Mouse (Mus musculus) liver, embryonic 16.5 days (tissue): Measurements from ENCODE around the gene Casq2. TPM values are rescaled to one million over a fixed set of nuclear protein-coding genes. Genes with fewer than 3 reads are reported as not detected.

ENCODE experiments used
- ATAC-seq: fragments of 200-750 bp; cut with Nextera tagmentation; 2 replicates; pipeline ENCODE4 v1.8.0; 2017; ENCODE audit warnings: low read depth, mild to moderate bottlenecking, moderate number of reproducible peaks, moderate library complexity
- H3K27ac ChIP-seq: fragments of 300-500 bp; sonication (generic); 2 replicates; pipeline ENCODE4 v1.5.1; 2014; ENCODE audit warnings: mild to moderate bottlenecking, low read length
- H3K27me3 ChIP-seq: fragments of 300-500 bp; sonication (generic); 2 replicates; pipeline ENCODE4 v1.6.1; 2014; ENCODE audit warnings: low read depth, low read length, mixed read lengths; ENCODE audit not compliant: control insufficient read depth, insufficient read depth
- H3K36me3 ChIP-seq: fragments of 300-500 bp; sonication (generic); 2 replicates; pipeline ENCODE4 v1.6.1; 2014; ENCODE audit warnings: mild to moderate bottlenecking; ENCODE audit not compliant: control insufficient read depth, insufficient read depth
- H3K4me1 ChIP-seq: fragments of 300-500 bp; sonication (generic); 2 replicates; pipeline ENCODE4 v1.6.1; 2014; ENCODE audit warnings: low read depth, low read length, mixed read lengths; ENCODE audit not compliant: control insufficient read depth
- H3K4me2 ChIP-seq: fragments of 300-500 bp; sonication (generic); 2 replicates; pipeline ENCODE4 v1.6.1; 2014; ENCODE audit warnings: low read depth, low read length, mixed read lengths
- H3K4me3 ChIP-seq: fragments of 300-500 bp; sonication (generic); 2 replicates; pipeline ENCODE4 v1.5.1; 2014; ENCODE audit warnings: low read depth, mild to moderate bottlenecking, low read length
- H3K9ac ChIP-seq: fragments of 300-500 bp; sonication (generic); 2 replicates; pipeline ENCODE4 v1.6.1; 2014; ENCODE audit warnings: low read depth, low read length
- H3K9me3 ChIP-seq: fragments of 300-500 bp; sonication (generic); replicated peaks from 2 replicates; pipeline ENCODE4 v1.6.1; 2016; ENCODE audit warnings: low read length; ENCODE audit not compliant: control insufficient read depth
- WGBS: fragments of 180-500 bp; shearing (Covaris S2); extraction: QIAGEN DNeasy Blood & Tissue Kit; methylation state at CpG from one replicate; pipeline ENCODE4 v1.1.7; 2014; ENCODE audit not compliant: insufficient replicate concordance; 5-methylcytosine and 5-hydroxymethylcytosine counted together
- polyA plus RNA-seq: library from polyadenylated mRNA; unstranded; fragments of >200 nt; fragmentation: Nextera tagmentation; extraction: Ambion mirVana; gene quantifications from 2 replicates; pipeline ENCODE4 v1.2.1, GENCODE M21; 2015

Gene Casq2
- polyA plus RNA-seq, 1 experiment from 2014 or later = 7.8 TPM

DNA sequence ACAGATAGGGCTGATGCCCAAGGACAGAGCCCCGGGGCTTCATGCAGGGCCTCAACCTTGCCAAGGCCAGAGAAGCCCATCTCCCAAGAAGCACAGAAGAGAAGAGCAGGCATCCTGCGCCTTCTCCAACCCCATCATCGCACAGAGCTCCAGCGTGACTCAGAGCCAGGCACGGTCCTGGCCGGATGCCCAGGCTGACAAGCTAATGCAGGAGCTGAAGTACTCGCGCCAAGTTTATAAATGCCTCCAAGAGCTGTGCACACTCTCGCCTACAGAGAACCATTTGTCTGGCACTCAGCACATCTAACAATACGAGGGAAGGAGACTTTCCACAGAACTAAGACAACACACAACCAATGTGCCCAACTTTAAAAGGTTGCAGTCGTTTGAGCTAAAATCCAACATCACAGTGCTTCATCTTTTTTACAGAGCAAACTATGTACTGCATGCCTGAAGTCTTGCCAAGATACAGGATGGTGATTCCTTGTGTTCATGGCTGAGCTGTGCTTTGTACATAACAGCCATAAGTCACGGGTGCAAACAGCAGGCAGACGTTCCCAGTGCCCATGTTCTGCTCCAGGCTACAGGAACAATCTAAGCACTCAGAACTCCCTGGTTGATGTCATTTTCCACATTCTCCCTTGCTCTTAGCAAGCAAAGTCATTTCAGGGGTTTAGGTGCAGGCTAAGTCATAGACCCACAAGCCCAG, 83.1 kb downstream of the Casq2 start:
- no peaks in the 10 kb centered on the region for H3K36me3 ChIP-seq
- H3K9ac ChIP-seq = no peak overlapping the region
- 73% methylated on average over 13 of the region's 13 CpGs for WGBS
- H3K4me3 ChIP-seq = no peak overlapping the region
- peaks cover 22% of the 10 kb centered on the region for H3K4me1 ChIP-seq
- no peak overlapping the region for H3K4me2 ChIP-seq
- H3K9me3 ChIP-seq = no peaks in the 10 kb centered on the region
- ATAC-seq = no peak
- H3K27ac ChIP-seq = no peak overlapping the region
- H3K27me3 ChIP-seq = no peaks in the 10 kb centered on the region

DNA sequence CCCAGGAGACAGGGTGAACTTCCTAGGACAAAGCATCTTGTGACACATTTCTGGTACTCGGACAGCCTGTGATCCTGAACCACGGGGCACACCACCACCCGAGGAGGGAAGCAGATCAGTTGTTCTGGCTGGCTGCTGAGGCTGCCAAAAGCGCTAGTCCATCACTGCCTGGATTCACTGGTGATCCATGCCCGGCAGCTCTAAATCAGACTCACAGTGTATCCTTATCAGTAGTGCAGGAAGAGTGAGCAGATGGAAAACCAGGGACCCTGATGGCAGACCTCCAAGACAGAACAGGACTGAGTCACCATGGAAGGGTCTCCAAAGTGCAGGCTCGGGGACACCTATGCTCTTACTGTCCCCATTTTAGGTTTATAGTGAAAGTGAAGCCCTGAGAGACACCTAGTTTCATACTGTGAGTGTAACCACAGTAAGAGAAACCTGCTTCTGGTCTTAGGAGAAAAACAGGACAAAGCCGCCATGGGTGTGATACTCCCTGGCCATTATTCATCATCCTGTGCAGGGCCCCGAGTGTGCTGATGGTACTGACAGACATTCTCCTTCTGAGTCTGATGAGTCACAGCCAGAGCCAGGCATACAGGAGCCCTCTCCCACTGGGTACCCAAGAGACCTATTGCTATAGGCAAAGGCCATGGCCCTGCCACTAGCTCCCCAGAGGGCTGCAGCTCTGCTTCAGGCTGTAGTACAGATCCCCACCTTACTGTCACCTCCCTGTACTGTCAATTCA, 88.1 kb downstream of the Casq2 start:
- Histone ChIP-seq H3K9ac (no peak overlapping the region), H3K9me3 (no peaks in the 10 kb centered on the region), H3K36me3 (no peaks in the 10 kb centered on the region), H3K4me3 (no peak overlapping the region), H3K27ac (no peak overlapping the region), H3K4me1 (no peaks in the 10 kb centered on the region), H3K27me3 (no peaks in the 10 kb centered on the region), H3K4me2 (no peak overlapping the region)
- no peak for ATAC-seq
- 65% methylated on average over 8 of the region's 8 CpGs for WGBS

DNA sequence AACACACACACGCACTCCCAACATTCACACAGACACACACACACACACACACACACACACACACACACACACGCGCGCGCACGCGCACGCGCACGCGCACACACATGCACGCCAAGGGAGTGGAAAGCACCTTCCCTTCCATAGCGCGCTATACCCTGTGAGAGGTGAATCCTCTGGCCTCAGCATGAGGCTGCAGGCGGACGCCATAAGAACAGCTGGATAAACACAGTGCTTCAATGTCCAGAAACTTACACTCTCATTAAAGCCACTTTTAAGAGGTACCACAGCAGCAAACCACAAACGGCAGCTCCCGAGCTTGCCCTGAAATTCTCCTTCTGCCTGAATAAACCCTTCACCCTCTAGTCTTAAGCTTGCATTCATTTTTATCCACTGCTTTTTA, 89.5 kb downstream of the Casq2 start:
- H3K9me3 ChIP-seq = no peaks in the 10 kb centered on the region
- H3K4me2 ChIP-seq = no peak overlapping the region
- no peak overlapping the region for H3K9ac ChIP-seq
- no peaks in the 10 kb centered on the region for H3K36me3 ChIP-seq
- 88% methylated on average over 18 of the region's 18 CpGs for WGBS
- no peak overlapping the region for H3K27ac ChIP-seq
- H3K27me3 ChIP-seq = no peaks in the 10 kb centered on the region
- no peak for ATAC-seq
- H3K4me1 ChIP-seq = no peaks in the 10 kb centered on the region
- no peak overlapping the region for H3K4me3 ChIP-seq

GRCm38 (mm10) chr3:102176116-102176515, 89.9 kb downstream of the Casq2 start:
- no peak for ATAC-seq
- 69% methylated on average over 5 of the region's 5 CpGs for WGBS

GRCm38 (mm10) chr3:102177837-102178615, 91.8 kb downstream of the Casq2 start:
- no peaks in the 10 kb centered on the region for H3K4me1 ChIP-seq
- ATAC-seq = no peak
- H3K4me3 ChIP-seq = no peak overlapping the region
- no peak overlapping the region for H3K27ac ChIP-seq
- no peaks in the 10 kb centered on the region for H3K36me3 ChIP-seq
- 80% methylated on average over 12 of the region's 12 CpGs for WGBS
- no peaks in the 10 kb centered on the region for H3K9me3 ChIP-seq
- no peak overlapping the region for H3K9ac ChIP-seq
- no peak overlapping the region for H3K4me2 ChIP-seq
- H3K27me3 ChIP-seq = no peaks in the 10 kb centered on the region

More at GRCm38 (mm10) chr3:102176116-102176515, 89.9 kb downstream of the Casq2 start:
- Histone ChIP-seq H3K27ac (no peak overlapping the region), H3K9ac (no peak overlapping the region), H3K4me3 (no peak overlapping the region), H3K4me2 (no peak overlapping the region), H3K4me1 (no peaks in the 10 kb centered on the region), H3K9me3 (no peaks in the 10 kb centered on the region), H3K36me3 (no peaks in the 10 kb centered on the region), H3K27me3 (no peaks in the 10 kb centered on the region)

DNA sequence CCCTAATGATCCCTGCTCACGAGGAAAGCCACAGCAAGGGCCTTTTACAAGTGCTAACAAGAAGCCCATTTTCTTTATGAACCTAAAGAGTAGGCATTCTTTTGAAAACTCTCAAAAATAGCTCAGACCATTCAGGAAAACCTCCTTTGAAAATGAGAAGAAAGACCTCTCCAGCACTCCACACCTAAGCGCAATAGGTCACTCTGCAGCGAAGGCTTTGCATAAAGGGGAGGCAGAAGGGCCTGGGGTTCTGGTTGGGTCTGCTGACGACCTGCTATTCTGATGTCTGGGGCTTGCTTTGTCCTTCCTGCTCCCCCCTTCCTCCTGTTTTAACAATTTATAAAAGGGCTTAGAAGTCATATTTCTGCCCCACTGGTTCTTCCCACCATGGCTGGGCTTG, 93.7 kb downstream of the Casq2 start:
- H3K27ac ChIP-seq = no peak overlapping the region
- no peaks in the 10 kb centered on the region for H3K36me3 ChIP-seq
- no peaks in the 10 kb centered on the region for H3K9me3 ChIP-seq
- ATAC-seq = no peak
- no peaks in the 10 kb centered on the region for H3K27me3 ChIP-seq
- no peak overlapping the region for H3K4me2 ChIP-seq
- H3K4me1 ChIP-seq = no peaks in the 10 kb centered on the region
- WGBS = 72% methylated on average over 4 of the region's 4 CpGs
- no peak overlapping the region for H3K9ac ChIP-seq
- no peak overlapping the region for H3K4me3 ChIP-seq

- H3K27me3 ChIP-seq = no peaks in the 10 kb centered on the region
- 61% methylated on average over 7 of the region's 7 CpGs for WGBS
These were observed 94.5 kb downstream of the Casq2 start for GRCm38 (mm10) chr3:102180746-102181145.

DNA sequence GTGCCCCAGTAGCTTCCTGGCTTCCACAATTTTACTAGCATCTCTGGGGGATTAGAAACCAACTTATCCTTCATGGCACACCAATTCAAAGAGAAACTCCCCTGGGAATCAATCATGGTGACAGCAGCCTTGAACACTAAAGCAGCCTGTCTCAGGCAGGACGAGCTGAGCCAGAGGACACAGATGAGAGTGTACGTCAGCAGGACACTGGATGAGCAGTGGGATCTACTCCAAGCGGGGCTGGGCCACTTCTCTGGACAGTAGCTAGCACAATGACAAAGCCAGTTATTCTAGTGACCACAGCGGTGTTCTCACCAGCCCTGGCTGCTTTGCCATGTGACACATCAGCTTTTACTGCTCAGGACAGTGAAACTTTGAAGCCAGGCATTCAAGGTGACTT, 95.0 kb downstream of the Casq2 start:
- no peak overlapping the region for H3K4me3 ChIP-seq
- H3K27me3 ChIP-seq = no peaks in the 10 kb centered on the region
- H3K27ac ChIP-seq = no peak overlapping the region
- H3K36me3 ChIP-seq = no peaks in the 10 kb centered on the region
- ATAC-seq = no peak
- no peaks in the 10 kb centered on the region for H3K4me1 ChIP-seq
- no peaks in the 10 kb centered on the region for H3K9me3 ChIP-seq
- no peak overlapping the region for H3K4me2 ChIP-seq
- 76% methylated on average over 4 of the region's 4 CpGs for WGBS
- H3K9ac ChIP-seq = no peak overlapping the region

More at GRCm38 (mm10) chr3:102180746-102181145, 94.5 kb downstream of the Casq2 start:
- H3K36me3 ChIP-seq = no peaks in the 10 kb centered on the region
- no peak overlapping the region for H3K9ac ChIP-seq
- no peaks in the 10 kb centered on the region for H3K4me1 ChIP-seq
- no peak overlapping the region for H3K4me3 ChIP-seq
- no peak overlapping the region for H3K27ac ChIP-seq
- H3K4me2 ChIP-seq = no peak overlapping the region
- ATAC-seq = no peak
- no peaks in the 10 kb centered on the region for H3K9me3 ChIP-seq

DNA sequence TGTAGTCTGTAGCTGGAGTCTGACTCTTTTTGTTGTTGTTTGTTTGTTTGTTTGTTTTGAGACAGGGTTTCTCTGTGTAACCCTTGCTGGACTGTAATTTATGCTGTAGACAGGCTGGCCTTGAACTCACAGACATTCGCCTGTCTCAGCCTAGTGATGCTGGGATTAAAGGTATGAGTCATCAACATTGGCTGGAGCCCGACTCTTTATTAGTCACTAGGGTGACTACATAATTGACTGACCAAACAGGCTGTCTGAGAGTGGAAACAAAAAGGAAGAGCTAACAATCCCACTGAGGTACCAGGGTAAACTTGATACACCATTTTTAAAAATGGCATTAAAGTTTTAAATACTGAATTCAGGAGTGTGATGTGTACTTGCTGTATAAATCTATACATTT, 96.4 kb downstream of the Casq2 start:
- Histone ChIP-seq H3K9me3 (no peaks in the 10 kb centered on the region), H3K9ac (no peak overlapping the region), H3K4me1 (no peaks in the 10 kb centered on the region), H3K27me3 (no peaks in the 10 kb centered on the region), H3K4me3 (no peak overlapping the region), H3K4me2 (no peak overlapping the region), H3K36me3 (no peaks in the 10 kb centered on the region), H3K27ac (no peak overlapping the region)
- WGBS = 59% methylated on average over 2 of the region's 2 CpGs
- ATAC-seq = no peak
